Mouse (Mus musculus) midbrain, embryonic 15.5 days (tissue): Measurements from ENCODE around the gene Mettl17. TPM values are rescaled to one million over a fixed set of nuclear protein-coding genes. Genes with fewer than 3 reads are reported as not detected.

Source experiments
- ATAC-seq: fragments of 200-750 bp; cut with Nextera tagmentation; replicated peaks from 2 replicates; pipeline ENCODE4 v1.8.0; 2017; ENCODE audit warnings: moderate TSS enrichment
- H3K27ac ChIP-seq: fragments of 300-500 bp; sonication (generic); 2 replicates; pipeline ENCODE4 v1.5.1; 2015; ENCODE audit warnings: mild to moderate bottlenecking, inconsistent platforms
- H3K27me3 ChIP-seq: fragments of 300-500 bp; sonication (generic); replicated peaks from 2 replicates; pipeline ENCODE4 v1.6.1; 2015; ENCODE audit warnings: inconsistent platforms
- H3K36me3 ChIP-seq: fragments of 300-500 bp; sonication (generic); replicated peaks from 2 replicates; pipeline ENCODE4 v1.6.1; 2015; ENCODE audit warnings: inconsistent platforms
- H3K4me1 ChIP-seq: fragments of 300-500 bp; sonication (generic); 2 replicates; pipeline ENCODE4 v1.6.1; 2015; ENCODE audit warnings: inconsistent platforms
- H3K4me2 ChIP-seq: fragments of 300-500 bp; sonication (generic); 2 replicates; pipeline ENCODE4 v1.6.1; 2015; ENCODE audit warnings: inconsistent platforms, mild to moderate bottlenecking, moderate library complexity
- H3K4me3 ChIP-seq: fragments of 300-500 bp; sonication (generic); 2 replicates; pipeline ENCODE4 v1.5.1; 2015; ENCODE audit warnings: mild to moderate bottlenecking, inconsistent platforms
- H3K9ac ChIP-seq: fragments of 300-500 bp; sonication (generic); 2 replicates; pipeline ENCODE4 v1.6.1; 2015; ENCODE audit warnings: mild to moderate bottlenecking, inconsistent platforms
- H3K9me3 ChIP-seq: fragments of 300-500 bp; sonication (generic); 2 replicates; pipeline ENCODE4 v1.6.1; 2016; ENCODE audit warnings: inconsistent platforms
- WGBS: fragments of 180-500 bp; shearing (Covaris S2); methylation state at CpG from one replicate; pipeline ENCODE4 v1.1.7; 2015; ENCODE audit warnings: mixed read lengths; 5-methylcytosine and 5-hydroxymethylcytosine counted together
- polyA plus RNA-seq: library from polyadenylated mRNA; unstranded; fragments of >200 nt; fragmentation: Nextera tagmentation; extraction: Ambion mirVana; gene quantifications from 2 replicates; pipeline ENCODE4 v1.2.1, GENCODE M21; 2015

Mettl17 gene
- polyA plus RNA-seq, 1 experiment from 2014 or later: 99.3 TPM

GRCm38 (mm10) chr14:51902806-51903710 is 18.4 kb downstream of the Mettl17 start:
- peak; percentile 65 for ATAC-seq
- no peak overlapping the region for H3K4me3 ChIP-seq
- H3K9ac ChIP-seq: no peak overlapping the region
- H3K27me3 ChIP-seq: no peaks in the 10 kb centered on the region
- no peaks in the 10 kb centered on the region; the same call in 1 of the 2 replicates for H3K4me1 ChIP-seq
- H3K27ac ChIP-seq: no peak overlapping the region
- 60% methylated on average over 9 of the region's 9 CpGs for WGBS
- no peaks in the 10 kb centered on the region for H3K9me3 ChIP-seq
- no peak overlapping the region for H3K4me2 ChIP-seq
- no peaks in the 10 kb centered on the region for H3K36me3 ChIP-seq

- no peaks in the 10 kb centered on the region for H3K36me3 ChIP-seq
- no peak overlapping the region for H3K4me2 ChIP-seq
- ATAC-seq: peak; percentile 29
- WGBS: 94% methylated on average over 9 of the region's 9 CpGs
- H3K9ac ChIP-seq: no peak overlapping the region
- H3K9me3 ChIP-seq: no peaks in the 10 kb centered on the region
- no peak overlapping the region for H3K27ac ChIP-seq
- no peak overlapping the region for H3K4me3 ChIP-seq
- no peaks in the 10 kb centered on the region for H3K27me3 ChIP-seq
- H3K4me1 ChIP-seq: no peaks in the 10 kb centered on the region; the same call in 1 of the 2 replicates
Measured at GRCm38 (mm10) chr14:51903782-51904181, 19.1 kb downstream of the Mettl17 start.

- Histone ChIP-seq H3K9me3 (no peaks in the 10 kb centered on the region), H3K4me3 (no peak overlapping the region), H3K9ac (no peak overlapping the region), H3K4me1 (no peaks in the 10 kb centered on the region; the same call in 1 of the 2 replicates), H3K27ac (no peak overlapping the region), H3K4me2 (no peak overlapping the region), H3K27me3 (no peaks in the 10 kb centered on the region), H3K36me3 (no peaks in the 10 kb centered on the region)
- no peak for ATAC-seq
- 69% methylated on average over 7 of the region's 7 CpGs for WGBS
Measured at GRCm38 (mm10) chr14:51904706-51905105, 20.1 kb downstream of the Mettl17 start.

- Histone ChIP-seq H3K27ac (no peak overlapping the region), H3K9me3 (no peaks in the 10 kb centered on the region), H3K27me3 (no peaks in the 10 kb centered on the region), H3K4me1 (no peaks in the 10 kb centered on the region; the same call in 1 of the 2 replicates), H3K9ac (no peak overlapping the region), H3K4me3 (no peak overlapping the region), H3K4me2 (no peak overlapping the region), H3K36me3 (no peaks in the 10 kb centered on the region)
- 87% methylated on average over 11 of the region's 11 CpGs for WGBS
- ATAC-seq: no peak
Measured at GRCm38 (mm10) chr14:51906102-51906501, 21.5 kb downstream of the Mettl17 start.

GRCm38 (mm10) chr14:51911301-51911700 is 26.7 kb downstream of the Mettl17 start:
- no peaks in the 10 kb centered on the region for H3K27me3 ChIP-seq
- H3K27ac ChIP-seq: no peak overlapping the region
- WGBS: 83% methylated on average over 10 of the region's 10 CpGs
- ATAC-seq: no peak
- H3K4me2 ChIP-seq: no peak overlapping the region
- H3K36me3 ChIP-seq: no peaks in the 10 kb centered on the region
- no peak overlapping the region for H3K4me3 ChIP-seq
- H3K9me3 ChIP-seq: no peaks in the 10 kb centered on the region
- no peak overlapping the region for H3K9ac ChIP-seq
- H3K4me1 ChIP-seq: peaks cover 11% of the 10 kb centered on the region; the same call in 1 of the 2 replicates

- Histone ChIP-seq H3K4me1 (peaks cover 11% of the 10 kb centered on the region; the same call in 1 of the 2 replicates), H3K9ac (peak overlapping the region; percentile 62), H3K9me3 (no peaks in the 10 kb centered on the region), H3K4me2 (peak overlapping the region; percentile 98), H3K27ac (peak overlapping the region; percentile 74; the same call in 1 of the 2 replicates), H3K36me3 (no peaks in the 10 kb centered on the region), H3K4me3 (peak overlapping the region; percentile 56), H3K27me3 (no peaks in the 10 kb centered on the region)
- peak; percentile 50 for ATAC-seq
- WGBS: 9% methylated on average over 14 of the region's 14 CpGs
Measured at GRCm38 (mm10) chr14:51912391-51913061, 27.9 kb downstream of the Mettl17 start.

GRCm38 (mm10) chr14:51913062-51913959 is 28.7 kb downstream of the Mettl17 start:
- peaks cover 11% of the 10 kb centered on the region; the same call in 1 of the 2 replicates for H3K4me1 ChIP-seq
- H3K9me3 ChIP-seq: no peaks in the 10 kb centered on the region
- H3K27ac ChIP-seq: peak overlapping the region; percentile 74
- peak; percentile 79 for ATAC-seq
- peak overlapping the region; percentile 62 for H3K9ac ChIP-seq
- WGBS: under 1% methylated on average over 58 of the region's 58 CpGs
- peak overlapping the region; percentile 98 for H3K4me2 ChIP-seq
- no peaks in the 10 kb centered on the region for H3K27me3 ChIP-seq
- peak overlapping the region; percentile 56 for H3K4me3 ChIP-seq
- H3K36me3 ChIP-seq: no peaks in the 10 kb centered on the region

GRCm38 (mm10) chr14:51913960-51914762 is 29.5 kb downstream of the Mettl17 start, which contains the start of gene Ndrg2:
Gene Ndrg2, minus strand, starts transcription at chr14:51914158.
- Histone ChIP-seq H3K4me1 (peaks cover 11% of the 10 kb centered on the region; the same call in 1 of the 2 replicates), H3K27me3 (no peaks in the 10 kb centered on the region), H3K4me2 (peak within 1 kb of the TSS; percentile 98), H3K9ac (peak within 1 kb of the TSS; percentile 62), H3K36me3 (no peaks in the 10 kb centered on the region), H3K9me3 (no peaks in the 10 kb centered on the region), H3K27ac (peak within 1 kb of the TSS; percentile 74), H3K4me3 (peak within 1 kb of the TSS; percentile 56)
- peak; percentile 69 for ATAC-seq
- 2% methylated on average over 19 of the region's 23 CpGs for WGBS

GRCm38 (mm10) chr14:51915030-51915429 is 30.4 kb downstream of the Mettl17 start:
- Histone ChIP-seq H3K4me3 (no peak overlapping the region), H3K36me3 (no peaks in the 10 kb centered on the region), H3K9ac (no peak overlapping the region), H3K4me2 (no peak overlapping the region), H3K27me3 (no peaks in the 10 kb centered on the region), H3K27ac (peak overlapping the region; percentile 74), H3K4me1 (peaks cover 11% of the 10 kb centered on the region; the same call in 1 of the 2 replicates), H3K9me3 (no peaks in the 10 kb centered on the region)
- WGBS: 40% methylated on average over 3 of the region's 3 CpGs
- ATAC-seq: no peak

- no peaks in the 10 kb centered on the region for H3K36me3 ChIP-seq
- no peak overlapping the region for H3K9ac ChIP-seq
- no peak overlapping the region for H3K27ac ChIP-seq
- H3K4me1 ChIP-seq: peaks cover 11% of the 10 kb centered on the region; the same call in 1 of the 2 replicates
- ATAC-seq: no peak
- H3K27me3 ChIP-seq: no peaks in the 10 kb centered on the region
- no peaks in the 10 kb centered on the region for H3K9me3 ChIP-seq
- H3K4me2 ChIP-seq: no peak overlapping the region
- H3K4me3 ChIP-seq: no peak overlapping the region
- WGBS: 83% methylated on average over 4 of the region's 4 CpGs
Measured at GRCm38 (mm10) chr14:51916539-51916938, 31.9 kb downstream of the Mettl17 start.

- Histone ChIP-seq H3K27ac (no peak within 1 kb of the TSS), H3K9ac (no peak within 1 kb of the TSS), H3K36me3 (no peaks in the 10 kb centered on the region), H3K27me3 (no peaks in the 10 kb centered on the region), H3K4me2 (no peak within 1 kb of the TSS), H3K4me1 (peaks cover 7% of the 10 kb centered on the region; the same call in 1 of the 2 replicates), H3K4me3 (no peak within 1 kb of the TSS), H3K9me3 (no peaks in the 10 kb centered on the region)
- WGBS: 90% methylated on average over 4 of the region's 4 CpGs
- ATAC-seq: no peak
Measured at GRCm38 (mm10) chr14:51918125-51918524, 33.5 kb downstream of the Mettl17 start, which contains the start of gene Tppp2. Gene Tppp2, plus strand, starts transcription at chr14:51918425.
